Mouse (Mus musculus): Measurements from ENCODE around the gene Cars2.
A peak's percentile ranks its signal among the peaks of the same experiment; 100 is the strongest.
"Not testable (repeated sequence)": the region's sequence is repeated elsewhere in the genome, so short reads cannot be mapped to it uniquely, and the experiment has no call there.

The Cars2 gene

GRCm38 (mm10) chr8:11470694-11471093, 79.9 kb downstream of the Cars2 start:
- DNase-seq, result no peak

DNA sequence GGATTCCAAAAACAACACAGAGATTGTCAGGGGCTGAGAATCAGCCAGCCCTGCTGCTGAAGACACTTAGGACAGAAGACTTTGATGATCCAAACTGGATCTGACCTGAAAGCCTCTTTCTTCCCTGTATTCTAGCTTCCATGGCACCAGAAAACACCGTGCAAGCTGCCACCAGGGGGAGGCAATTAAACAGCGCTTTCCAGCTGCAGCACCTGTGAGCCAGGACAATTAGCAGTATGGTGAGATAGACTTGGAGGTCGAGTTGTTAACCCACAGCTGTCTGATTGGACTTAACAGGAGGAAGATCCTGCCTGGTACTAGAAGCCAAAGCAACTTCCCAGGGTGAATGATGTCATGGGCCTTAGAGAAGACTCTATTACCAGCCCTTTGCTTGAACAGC, 81.5 kb downstream of the Cars2 start:
- DNase-seq, result peak; percentile 75

DNA sequence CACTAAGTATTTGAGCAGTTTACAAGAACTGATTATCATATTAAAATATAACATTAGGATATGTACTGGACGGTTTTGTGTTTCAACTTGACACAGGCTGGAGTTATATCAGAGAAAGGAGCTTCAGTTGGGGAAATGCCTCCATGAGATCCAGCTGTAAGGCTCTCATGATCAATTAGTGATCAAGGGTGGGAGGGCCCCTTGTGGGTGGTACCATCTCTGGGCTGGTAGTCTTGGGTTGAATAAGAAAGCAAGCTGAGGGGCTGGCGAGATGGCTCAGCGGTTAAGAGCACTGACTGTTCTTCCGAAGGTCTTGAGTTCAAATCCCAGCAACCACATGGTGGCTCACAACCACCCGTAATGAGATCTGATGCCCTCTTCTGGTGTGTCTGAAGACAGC, 84.1 kb downstream of the Cars2 start:
- not testable (repeated sequence) for DNase-seq

GRCm38 (mm10) chr8:11465619-11466018, 85.0 kb downstream of the Cars2 start:
- DNase-seq, result no peak

DNA sequence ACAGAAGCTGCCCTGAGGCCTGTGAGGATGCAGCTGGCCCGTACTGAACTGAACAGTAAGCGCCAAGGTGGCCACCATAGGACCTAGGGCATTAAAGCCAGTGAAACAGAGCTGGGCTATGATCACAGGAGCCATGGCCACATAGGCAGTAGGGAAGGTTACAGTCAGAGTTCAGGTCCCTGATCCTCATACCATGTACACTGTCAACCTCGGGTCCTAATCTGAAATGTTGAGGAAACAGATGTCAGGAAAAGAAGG, 85.9 kb downstream of the Cars2 start:
- no peak for DNase-seq
